In the genomic region with DNA sequence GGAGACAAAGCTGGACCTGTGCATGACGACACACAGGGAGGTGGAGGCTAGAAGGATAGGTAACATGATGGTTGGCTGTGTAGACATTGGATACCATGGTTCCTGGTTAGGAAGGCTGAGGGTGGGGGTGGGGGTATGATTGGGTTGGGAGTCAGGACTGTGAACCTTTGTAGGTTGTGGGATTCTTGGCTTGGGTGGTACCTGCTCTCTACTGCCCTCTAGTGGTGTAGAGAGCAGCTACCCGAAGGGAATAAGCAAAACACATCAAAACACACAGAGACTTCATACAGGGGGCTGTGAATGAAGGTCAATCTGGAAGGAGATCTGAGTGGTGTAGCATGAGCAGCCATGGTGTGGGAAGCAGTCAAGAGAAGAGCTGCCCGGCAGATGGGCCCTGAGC, we compare ENCODE assay signal across 8 mouse cellular contexts.
A peak's percentile ranks its signal among the peaks of the same experiment; 100 is the strongest.
DNase-seq lines count a peak whose midpoint lies in the region; ATAC-seq and TF ChIP-seq lines count a peak whose summit lies in the region.

No protein-coding gene starts in this region.

- ATAC-seq in neural tube, embryonic 15.5 days (ENCODE audit: low FRiP score): no peak
- no peak for ATAC-seq in forebrain, postnatal 0 days

- peaks cover 39% of the 10 kb centered on the region for H3K4me1 ChIP-seq in neural tube, embryonic 15.5 days
- H3K4me1 ChIP-seq in forebrain, postnatal 0 days (ENCODE audit: insufficient read depth): peaks cover 26% of the 10 kb centered on the region

- no peak overlapping the region for H3K4me3 ChIP-seq in gastrocnemius, adult 2 months
- no peak overlapping the region for H3K4me3 ChIP-seq in neural tube, embryonic 15.5 days (replicated peaks)
- no peak overlapping the region for H3K4me3 ChIP-seq in forebrain, postnatal 0 days (ENCODE audit: low read depth, low read length)

- WGBS in neural tube, embryonic 15.5 days: 51% methylated on average over 3 of the region's 3 CpGs
- 49% methylated on average over 3 of the region's 3 CpGs for WGBS in forebrain, postnatal 0 days

- no peaks in the 10 kb centered on the region for H3K9me3 ChIP-seq in neural tube, embryonic 15.5 days (replicated peaks)
- H3K9me3 ChIP-seq in forebrain, postnatal 0 days (ENCODE audit: low read length): no peaks in the 10 kb centered on the region

- no peaks in the 10 kb centered on the region for H3K27me3 ChIP-seq in neural tube, embryonic 15.5 days (replicated peaks)
- H3K27me3 ChIP-seq in forebrain, postnatal 0 days (ENCODE audit: insufficient read depth, low read length): no peaks in the 10 kb centered on the region

- peak; percentile 44 for DNase-seq in gastrocnemius, adult 2 months
- DNase-seq in gastrocnemius, adult 8-10 months (ENCODE audit: low spot score in 2 of 2): no peak
- DNase-seq in neural tube, embryonic 10.5 days (ENCODE audit: extremely low spot score, low spot score): peak; percentile 56
- DNase-seq in forebrain, postnatal 0 days: peak; percentile 65
- peak; percentile 49 for DNase-seq in thymus, postnatal 14 days
- no peak for DNase-seq in testis, postnatal 14 days (ENCODE audit: low spot score)
- DNase-seq in frontal cortex, postnatal 10 days (ENCODE audit: low spot score in 2 of 2): no peak

- intact Hi-C loops in gastrocnemius, adult 2 months (cut with DNase I): loop anchor here (2.0 to 5.0 kb wide), 3 partner anchors 45 to 193 kb away; no protein-coding TSS in a partner anchor

- peak; percentile 86 for TF ChIP-seq CTCF in gastrocnemius, adult 2 months (IDR thresholded peaks at IDR 0.05)
- peak; percentile 80 for TF ChIP-seq CTCF in forebrain, postnatal 0 days (IDR thresholded peaks at IDR 0.05; ENCODE audit: low read depth)

- no peak overlapping the region for H3K4me2 ChIP-seq in neural tube, embryonic 15.5 days
- peak overlapping the region; percentile 27; the same call in 1 of the 2 replicates for H3K4me2 ChIP-seq in forebrain, postnatal 0 days (ENCODE audit: low read depth)

- H3K9ac ChIP-seq in neural tube, embryonic 15.5 days (replicated peaks): no peak overlapping the region
- no peak overlapping the region for H3K9ac ChIP-seq in forebrain, postnatal 0 days

- no peaks in the 10 kb centered on the region for H3K36me3 ChIP-seq in neural tube, embryonic 15.5 days
- H3K36me3 ChIP-seq in forebrain, postnatal 0 days (ENCODE audit: insufficient read depth): no peaks in the 10 kb centered on the region

- no peak overlapping the region for H3K27ac ChIP-seq in gastrocnemius, adult 2 months
- no peak overlapping the region for H3K27ac ChIP-seq in neural tube, embryonic 15.5 days (replicated peaks)
- no peak overlapping the region for H3K27ac ChIP-seq in forebrain, postnatal 0 days (ENCODE audit: low read depth, low read length)

Comparison
In these comparisons a context has a peak if more than half of its experiments do, and no peak if none do; other contexts are left out.
1. DNase-seq: peak in gastrocnemius, adult 2 months (single experiment), neural tube, embryonic 10.5 days (single experiment), forebrain, postnatal 0 days (single experiment) and thymus, postnatal 14 days (single experiment); none in gastrocnemius, adult 8-10 months (0 of 2), testis, postnatal 14 days (single experiment) and frontal cortex, postnatal 10 days (0 of 2).